Mouse (Mus musculus) embryonic facial prominence, embryonic 12.5 days (tissue): ENCODE results near the gene Hipk2. TPM values are rescaled to one million over a fixed set of nuclear protein-coding genes. Genes with fewer than 3 reads are reported as not detected.
A peak's percentile ranks its signal among the peaks of the same experiment; 100 is the strongest.

ENCODE experiments used
- ATAC-seq: fragments of 200-750 bp; cut with Nextera tagmentation; 2 replicates; pipeline ENCODE4 v1.8.0; 2017; ENCODE audit not compliant: insufficient number of reproducible peaks, insufficient read depth, low FRiP score, low TSS enrichment
- H3K27ac ChIP-seq: fragments of 300-500 bp; sonication (generic); 2 replicates; pipeline ENCODE4 v1.5.1; 2016; ENCODE audit warnings: mild to moderate bottlenecking
- H3K27me3 ChIP-seq: fragments of 300-500 bp; sonication (generic); 2 replicates; pipeline ENCODE4 v1.6.1; 2016; ENCODE audit warnings: mild to moderate bottlenecking, moderate library complexity
- H3K36me3 ChIP-seq: fragments of 300-500 bp; sonication (generic); 2 replicates; pipeline ENCODE4 v1.6.1; 2016; ENCODE audit warnings: mild to moderate bottlenecking
- H3K4me1 ChIP-seq: fragments of 300-500 bp; sonication (generic); 2 replicates; pipeline ENCODE4 v1.6.1; 2016
- H3K4me2 ChIP-seq: fragments of 300-500 bp; sonication (generic); replicated peaks from 2 replicates; pipeline ENCODE4 v1.6.1; 2016; ENCODE audit warnings: mild to moderate bottlenecking, moderate library complexity
- H3K4me3 ChIP-seq: fragments of 300-500 bp; sonication (generic); 2 replicates; pipeline ENCODE4 v1.5.1; 2016; ENCODE audit warnings: mild to moderate bottlenecking
- H3K9ac ChIP-seq: fragments of 300-500 bp; sonication (generic); 2 replicates; pipeline ENCODE4 v1.6.1; 2016; ENCODE audit warnings: mild to moderate bottlenecking, moderate library complexity
- H3K9me3 ChIP-seq: fragments of 300-500 bp; sonication (generic); 2 replicates; pipeline ENCODE4 v1.6.1; 2016; ENCODE audit warnings: mild to moderate bottlenecking, moderate library complexity
- WGBS: fragments of 180-500 bp; shearing (Covaris S2); methylation state at CpG from one replicate; pipeline ENCODE4 v1.1.7; 2016; 5-methylcytosine and 5-hydroxymethylcytosine counted together
- polyA plus RNA-seq: library from polyadenylated mRNA; unstranded; fragments of >200 nt; fragmentation: Nextera tagmentation; extraction: Ambion mirVana; gene quantifications from 2 replicates; pipeline ENCODE4 v1.2.1, GENCODE M21; 2016

The Hipk2 gene
- polyA plus RNA-seq, 1 experiment from 2014 or later, result 19.4 TPM

- Histone ChIP-seq H3K4me3 (no peak overlapping the region), H3K36me3 (no peaks in the 10 kb centered on the region), H3K27ac (no peak overlapping the region), H3K9me3 (no peaks in the 10 kb centered on the region), H3K4me2 (no peak overlapping the region), H3K27me3 (no peaks in the 10 kb centered on the region), H3K4me1 (peaks cover 14% of the 10 kb centered on the region; the same call in 1 of the 2 replicates), H3K9ac (no peak overlapping the region)
- no peak for ATAC-seq
- WGBS, result 90% methylated on average over 2 of the region's 2 CpGs
Observed at GRCm38 (mm10) chr6:38877674-38878073, 1.7 kb upstream of the Hipk2 start.

DNA sequence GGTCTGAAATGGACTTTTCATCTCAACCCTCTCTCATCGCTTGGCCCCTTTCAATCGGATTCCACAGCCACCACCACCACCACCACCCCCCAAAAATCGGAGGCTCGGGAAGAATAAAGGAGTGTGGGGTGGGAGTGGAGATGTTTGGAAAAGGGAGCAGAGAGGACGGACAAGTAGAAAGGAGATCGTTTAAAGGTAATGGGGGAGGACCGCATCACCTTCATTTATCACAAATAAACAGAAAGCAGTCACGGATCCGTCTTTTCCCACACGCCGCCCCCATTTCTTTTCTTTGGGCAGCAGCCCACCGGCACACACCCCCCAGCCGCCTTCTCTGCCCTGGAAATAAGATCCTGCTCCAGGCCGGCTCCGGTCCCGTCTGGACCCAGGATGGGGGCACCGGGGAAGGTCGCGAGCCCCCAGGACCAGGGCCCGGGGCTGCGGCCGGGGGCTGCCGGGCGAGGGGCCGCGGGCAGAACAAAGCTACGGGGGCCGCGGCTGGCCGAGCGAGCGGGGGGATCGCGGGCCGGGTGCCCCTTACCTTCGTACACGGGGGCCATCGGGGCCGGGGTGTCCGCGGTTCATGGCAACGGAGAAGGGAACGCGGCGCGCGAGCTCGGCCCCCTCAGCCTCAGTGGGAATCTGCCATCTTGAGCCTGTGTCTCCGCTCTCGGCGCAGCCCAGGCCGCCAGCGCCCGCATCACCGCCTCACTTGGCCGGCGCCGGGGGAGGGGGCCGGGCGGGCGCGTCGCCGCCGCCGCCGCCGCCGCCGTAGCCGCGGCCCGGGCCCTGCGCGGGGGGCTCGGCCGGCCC is 501 bp downstream of the Hipk2 start, which contains the start of gene Tbxas1:
Tbxas1 (plus strand) TSS at position 147 of the 813 bp plus-strand sequence.
- peak within 1 kb of the TSS; percentile 94 for H3K27ac ChIP-seq
- H3K4me3 ChIP-seq, result peak within 1 kb of the TSS; percentile 99
- H3K9me3 ChIP-seq, result no peaks in the 10 kb centered on the region
- H3K27me3 ChIP-seq, result no peaks in the 10 kb centered on the region
- WGBS, result 1% methylated on average over 62 of the region's 77 CpGs
- peak within 1 kb of the TSS; percentile 98 for H3K9ac ChIP-seq
- no peaks in the 10 kb centered on the region for H3K36me3 ChIP-seq
- no peak; the same call in 1 of the 2 replicates for ATAC-seq
- H3K4me1 ChIP-seq, result peaks cover 27% of the 10 kb centered on the region
- H3K4me2 ChIP-seq, result peak within 1 kb of the TSS; percentile 59

DNA sequence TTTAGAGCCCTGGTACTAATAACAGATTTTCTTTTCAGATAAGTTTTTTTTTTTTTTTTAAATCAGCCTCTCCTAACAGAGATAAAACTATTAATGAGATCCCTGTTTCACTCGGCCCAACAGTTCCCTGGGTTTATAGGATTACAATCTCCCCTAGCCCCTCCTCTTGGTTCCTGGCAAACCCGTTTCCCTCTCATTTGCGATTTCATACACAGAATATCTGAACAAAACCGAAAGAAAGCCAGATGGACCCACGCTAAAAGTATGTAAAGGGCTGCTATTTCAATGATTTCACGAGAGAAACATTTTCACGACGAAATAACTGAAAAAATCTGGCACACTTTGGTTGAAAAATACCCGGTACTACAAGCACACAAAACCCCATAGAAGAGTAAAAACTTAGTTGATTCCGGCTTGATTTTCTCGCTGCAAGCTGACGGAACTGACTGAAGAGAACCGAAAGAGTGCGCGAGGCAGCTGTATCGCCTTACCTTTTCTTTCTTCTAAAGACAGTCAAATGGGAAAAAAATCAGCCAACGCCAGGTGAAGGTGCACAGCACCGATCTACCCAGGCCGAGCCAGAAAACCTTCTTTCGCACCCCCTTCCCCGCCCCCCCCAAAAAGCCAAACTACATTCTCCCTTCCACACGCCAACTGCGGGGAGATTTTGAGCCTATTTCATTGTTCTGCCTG is 1.3 kb downstream of the Hipk2 start:
- Histone ChIP-seq H3K4me3 (peak overlapping the region; percentile 99), H3K4me1 (peaks cover 32% of the 10 kb centered on the region), H3K9me3 (no peaks in the 10 kb centered on the region), H3K4me2 (peak overlapping the region; percentile 59), H3K27ac (peak overlapping the region; percentile 94), H3K27me3 (no peaks in the 10 kb centered on the region), H3K36me3 (no peaks in the 10 kb centered on the region), H3K9ac (peak overlapping the region; percentile 98)
- 1% methylated on average over 23 of the region's 23 CpGs for WGBS
- no peak for ATAC-seq

- Histone ChIP-seq H3K4me2 (peak overlapping the region; percentile 59), H3K9ac (peak overlapping the region; percentile 98), H3K27ac (peak overlapping the region; percentile 94; the same call in 1 of the 2 replicates), H3K36me3 (no peaks in the 10 kb centered on the region), H3K4me3 (peak overlapping the region; percentile 99), H3K4me1 (peaks cover 36% of the 10 kb centered on the region), H3K27me3 (no peaks in the 10 kb centered on the region), H3K9me3 (no peaks in the 10 kb centered on the region)
- ATAC-seq, result no peak
- 9% methylated on average over 8 of the region's 8 CpGs for whole genome bisulfite sequencing
Observed at GRCm38 (mm10) chr6:38874035-38874434, 1.9 kb downstream of the Hipk2 start.

GRCm38 (mm10) chr6:38873316-38873715 is 2.6 kb downstream of the Hipk2 start:
- Histone ChIP-seq H3K4me2 (peak overlapping the region; percentile 59), H3K27me3 (no peaks in the 10 kb centered on the region), H3K36me3 (no peaks in the 10 kb centered on the region), H3K4me1 (peaks cover 37% of the 10 kb centered on the region), H3K9ac (no peak overlapping the region), H3K4me3 (peak overlapping the region; percentile 99; the same call in 1 of the 2 replicates), H3K27ac (no peak overlapping the region), H3K9me3 (no peaks in the 10 kb centered on the region)
- 66% methylated on average over 1 of the region's 1 CpGs for WGBS
- no peak for ATAC-seq

- ATAC-seq, result no peak
- H3K4me3 ChIP-seq, result no peak overlapping the region
- H3K36me3 ChIP-seq, result no peaks in the 10 kb centered on the region
- no peaks in the 10 kb centered on the region for H3K27me3 ChIP-seq
- no peaks in the 10 kb centered on the region for H3K9me3 ChIP-seq
- H3K4me1 ChIP-seq, result peaks cover 38% of the 10 kb centered on the region
- 21% methylated on average over 7 of the region's 7 CpGs for WGBS
- no peak overlapping the region for H3K9ac ChIP-seq
- no peak overlapping the region for H3K4me2 ChIP-seq
- H3K27ac ChIP-seq, result no peak overlapping the region
Observed at GRCm38 (mm10) chr6:38871051-38871450, 4.9 kb downstream of the Hipk2 start.

DNA sequence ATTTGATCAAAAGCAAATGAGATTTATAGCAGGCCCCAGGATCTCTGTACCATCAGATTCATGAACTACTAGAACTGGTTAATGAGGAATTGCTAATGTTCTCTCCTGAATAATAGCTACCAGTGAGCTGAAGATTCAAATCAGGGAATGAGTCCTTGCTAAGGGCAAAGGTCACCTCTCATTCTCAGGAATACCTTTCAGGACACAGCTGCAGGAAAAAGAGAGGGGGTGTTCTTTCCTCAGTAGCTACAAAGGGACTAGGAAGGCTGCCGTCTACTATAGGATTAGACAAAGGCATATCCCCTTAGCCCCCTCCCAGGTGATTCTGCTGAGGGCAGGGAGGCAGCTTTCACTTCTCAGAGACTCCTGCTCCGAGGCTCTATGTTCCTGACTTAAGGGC is 5.9 kb downstream of the Hipk2 start:
- H3K9me3 ChIP-seq, result no peaks in the 10 kb centered on the region
- no peak overlapping the region for H3K9ac ChIP-seq
- H3K4me2 ChIP-seq, result no peak overlapping the region
- no peaks in the 10 kb centered on the region for H3K36me3 ChIP-seq
- 29% methylated on average over 2 of the region's 2 CpGs for WGBS
- H3K27me3 ChIP-seq, result no peaks in the 10 kb centered on the region
- H3K4me3 ChIP-seq, result no peak overlapping the region
- ATAC-seq, result no peak
- H3K27ac ChIP-seq, result no peak overlapping the region
- H3K4me1 ChIP-seq, result peaks cover 48% of the 10 kb centered on the region

DNA sequence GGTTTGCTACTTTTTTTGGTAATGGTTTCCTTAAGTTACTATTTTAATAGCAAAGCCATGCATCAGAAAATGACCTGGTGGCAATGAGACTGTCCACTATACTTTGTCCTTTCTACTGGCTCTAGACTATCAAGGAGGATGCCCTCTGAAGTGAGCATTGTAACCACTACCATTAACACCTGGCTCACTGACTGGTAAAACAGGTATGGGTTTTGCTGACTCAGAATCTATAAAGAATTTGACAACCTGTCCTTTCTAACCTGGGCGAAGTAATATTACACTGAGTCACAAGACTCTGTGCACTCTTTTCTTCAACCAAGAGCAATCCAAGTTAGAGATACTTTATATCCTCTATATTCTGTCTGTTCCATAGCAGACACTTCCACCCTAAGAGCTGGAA is 7.0 kb downstream of the Hipk2 start:
- 84% methylated on average over 1 of the region's 1 CpGs for WGBS
- Histone ChIP-seq H3K4me2 (no peak overlapping the region), H3K27ac (no peak overlapping the region), H3K4me1 (peaks cover 50% of the 10 kb centered on the region), H3K9me3 (no peaks in the 10 kb centered on the region), H3K36me3 (no peaks in the 10 kb centered on the region), H3K9ac (no peak overlapping the region), H3K27me3 (no peaks in the 10 kb centered on the region), H3K4me3 (no peak overlapping the region)
- ATAC-seq, result no peak

DNA sequence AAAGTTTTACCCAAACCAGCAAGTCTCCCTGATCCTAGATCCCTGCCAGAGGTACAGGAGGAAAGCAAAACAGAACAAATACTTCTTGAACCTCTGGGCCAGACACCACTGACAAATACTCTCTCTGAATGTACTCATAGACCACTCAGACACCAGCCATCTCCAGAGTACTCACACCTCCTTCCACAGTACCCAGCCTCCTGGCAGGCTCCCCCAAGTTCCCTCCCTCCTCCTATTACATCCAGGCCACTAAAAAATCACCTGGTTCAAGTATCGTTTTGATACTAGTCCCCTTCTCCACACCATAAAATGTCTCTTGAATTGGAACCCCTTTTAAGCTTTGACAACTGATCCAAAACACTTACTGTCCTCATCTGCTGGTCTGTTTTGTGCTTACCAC is 8.7 kb downstream of the Hipk2 start:
- no peak for ATAC-seq
- H3K4me1 ChIP-seq, result peaks cover 42% of the 10 kb centered on the region
- no peak overlapping the region for H3K27ac ChIP-seq
- H3K27me3 ChIP-seq, result no peaks in the 10 kb centered on the region
- H3K9me3 ChIP-seq, result no peaks in the 10 kb centered on the region
- 32% methylated on average over 1 of the region's 1 CpGs for WGBS
- H3K4me3 ChIP-seq, result no peak overlapping the region
- no peak overlapping the region for H3K4me2 ChIP-seq
- no peak overlapping the region for H3K9ac ChIP-seq
- no peaks in the 10 kb centered on the region for H3K36me3 ChIP-seq

DNA sequence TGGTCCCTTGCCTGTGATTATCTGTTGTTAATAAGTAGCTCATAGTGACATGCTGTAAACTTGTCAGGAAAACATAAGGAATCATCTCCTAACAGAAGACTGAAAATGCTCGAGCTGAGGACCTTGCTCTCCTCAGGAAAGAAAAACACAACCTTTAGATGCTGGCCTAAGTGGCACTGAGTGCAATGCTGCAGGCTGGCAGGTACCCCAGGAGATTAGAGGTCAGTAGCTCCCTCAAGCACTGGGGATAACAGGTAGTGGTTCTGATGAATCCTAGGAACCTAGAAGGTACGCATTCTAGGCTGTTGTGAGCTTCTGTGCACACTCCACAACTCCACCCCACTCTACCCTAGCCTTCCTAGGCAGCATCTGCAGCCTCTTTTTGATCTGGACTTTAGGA is 9.2 kb downstream of the Hipk2 start:
- Histone ChIP-seq H3K4me1 (peaks cover 38% of the 10 kb centered on the region), H3K27me3 (no peaks in the 10 kb centered on the region), H3K4me2 (no peak overlapping the region), H3K36me3 (no peaks in the 10 kb centered on the region), H3K9me3 (no peaks in the 10 kb centered on the region), H3K9ac (no peak overlapping the region), H3K4me3 (no peak overlapping the region), H3K27ac (no peak overlapping the region)
- no peak for ATAC-seq
- WGBS, result 62% methylated on average over 2 of the region's 2 CpGs

- no peaks in the 10 kb centered on the region for H3K9me3 ChIP-seq
- H3K36me3 ChIP-seq, result no peaks in the 10 kb centered on the region
- H3K4me3 ChIP-seq, result no peak overlapping the region
- ATAC-seq, result no peak
- H3K4me2 ChIP-seq, result no peak overlapping the region
- no peak overlapping the region for H3K9ac ChIP-seq
- H3K4me1 ChIP-seq, result peaks cover 34% of the 10 kb centered on the region
- H3K27ac ChIP-seq, result no peak overlapping the region
- 64% methylated on average over 1 of the region's 1 CpGs for WGBS
- H3K27me3 ChIP-seq, result no peaks in the 10 kb centered on the region
Observed at GRCm38 (mm10) chr6:38866357-38866756, 9.6 kb downstream of the Hipk2 start.

GRCm38 (mm10) chr6:38865805-38866204 is 10.2 kb downstream of the Hipk2 start:
- Histone ChIP-seq H3K9me3 (no peaks in the 10 kb centered on the region), H3K4me3 (no peak overlapping the region), H3K27ac (no peak overlapping the region), H3K27me3 (no peaks in the 10 kb centered on the region), H3K4me2 (no peak overlapping the region), H3K4me1 (peaks cover 32% of the 10 kb centered on the region), H3K9ac (no peak overlapping the region), H3K36me3 (no peaks in the 10 kb centered on the region)
- ATAC-seq, result no peak
